Mouse (Mus musculus): ENCODE measurements around the gene Plod2.

DNA sequence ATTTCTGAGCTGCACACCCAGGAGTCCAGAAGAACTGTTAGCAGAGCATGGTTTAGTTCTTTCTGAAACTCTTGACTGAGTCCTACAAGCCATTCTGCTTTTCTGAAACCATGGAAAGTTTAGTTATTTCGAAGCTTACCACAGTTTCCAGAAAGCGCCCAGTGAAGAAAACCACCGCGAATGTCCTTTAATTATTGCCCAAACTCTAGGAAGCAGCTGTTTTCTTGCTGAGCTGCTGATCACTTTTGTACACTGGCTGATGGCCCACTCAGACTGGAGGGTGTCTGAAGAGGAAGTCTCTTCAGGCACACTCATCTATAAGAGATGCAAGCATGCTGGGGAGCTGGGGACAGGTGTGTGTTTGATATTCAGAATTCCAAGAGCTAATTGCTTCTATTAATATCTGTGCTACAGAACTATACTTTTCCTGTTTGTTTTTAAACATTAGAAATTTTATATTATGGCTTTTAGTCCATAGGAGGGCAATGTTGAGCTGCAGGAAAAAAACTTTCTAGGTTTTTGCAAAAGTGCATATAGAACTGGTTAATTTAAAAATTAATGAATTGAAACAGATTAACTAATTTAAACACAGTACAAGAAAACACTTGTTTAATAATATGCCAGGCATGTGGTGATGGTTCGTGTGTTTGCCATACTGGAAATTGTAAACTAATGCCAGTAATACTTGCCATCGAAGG lies 97.3 kb downstream of the Plod2 start:
- no peak for TF ChIP-seq MAX (IDR thresholded peaks at IDR 0.05)
- no peak for TF ChIP-seq CTCF (IDR thresholded peaks at IDR 0.05; ENCODE audit: control insufficient read depth, insufficient read depth, insufficient read length)

Measured in C2C12 (cell line).